Mouse (Mus musculus) brain, embryonic 14.5 days (tissue): ENCODE data around the gene Rasl10a. TPM values are rescaled to one million over a fixed set of nuclear protein-coding genes. Genes with fewer than 3 reads are reported as not detected.
A peak's percentile ranks its signal among the peaks of the same experiment; 100 is the strongest.

Experiments used
- DNase-seq: peaks from one replicate; pipeline ENCODE4 v3.0.0-alpha.2; 2011; ENCODE audit warnings: low read depth
- CTCF ChIP-seq: fragments of 200-500 bp; IDR thresholded peaks from 2 replicates; pipeline ENCODE4 v1.5.1; 2012; ENCODE audit warnings: inconsistent platforms, mild to moderate bottlenecking, moderate library complexity, borderline replicate concordance; ENCODE audit not compliant: insufficient read depth, insufficient read length; ENCODE audit errors: extremely low read depth
- POLR2A ChIP-seq: fragments of 200-500 bp; IDR thresholded peaks from 2 replicates; pipeline ENCODE4 v1.6.1; 2012; ENCODE audit warnings: mild to moderate bottlenecking, inconsistent platforms, borderline replicate concordance; ENCODE audit not compliant: poor library complexity, insufficient read depth, insufficient read length, severe bottlenecking; ENCODE audit errors: extremely low read depth
- polyA plus RNA-seq: library from polyadenylated mRNA; depleted of rRNA; stranded (reverse); fragments of >200 nt; gene quantifications from 2 replicates; pipeline ENCODE4 v1.2.3, GENCODE M21; 2012; rRNA removed

The Rasl10a gene
- 0.41 and 0.48 TPM in 2 replicates for polyA plus RNA-seq

DNA sequence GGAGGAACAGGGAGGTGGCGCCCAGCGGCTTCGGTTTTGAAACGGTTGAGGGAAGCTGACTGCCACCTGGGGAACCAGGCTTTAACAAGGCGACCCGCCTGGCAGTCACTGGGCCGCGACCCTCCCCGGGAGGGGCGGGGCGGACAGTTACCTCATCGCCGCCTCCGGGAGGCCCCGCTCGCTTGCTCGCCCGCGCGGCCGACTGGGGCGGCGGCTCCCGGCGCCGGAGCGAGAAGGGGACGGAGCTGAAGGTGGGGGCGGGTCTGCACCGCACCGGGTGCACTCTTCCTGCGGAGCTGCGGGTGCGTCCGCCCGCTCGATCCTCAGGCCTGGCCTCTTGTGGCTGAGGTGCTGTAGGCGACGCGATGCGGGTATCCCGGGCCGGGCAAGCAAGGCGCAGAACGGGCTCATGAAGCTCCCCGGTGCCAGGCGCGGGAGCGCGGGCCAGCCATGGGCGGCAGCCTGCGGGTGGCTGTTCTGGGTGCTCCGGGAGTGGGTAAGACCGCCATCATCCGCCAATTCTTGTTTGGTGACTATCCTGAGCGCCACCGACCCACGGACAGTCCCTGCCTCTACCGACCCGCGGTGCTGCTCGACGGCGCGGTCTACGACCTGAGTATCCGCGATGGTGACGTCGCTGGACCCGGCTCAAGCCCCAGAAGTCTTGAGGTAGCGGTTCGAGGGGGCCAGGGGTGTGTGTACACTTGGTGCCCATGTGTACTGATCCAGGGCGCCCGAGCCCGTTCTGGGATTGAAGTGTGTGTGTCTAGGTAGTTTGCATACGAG, at the start of gene Rasl10a:
TSS of gene Rasl10a (plus strand) at position 273 of the 786 bp plus-strand sequence.
- peak; percentile 18 for DNase-seq
- TF ChIP-seq CTCF (no peak), POLR2A (no peak)

DNA sequence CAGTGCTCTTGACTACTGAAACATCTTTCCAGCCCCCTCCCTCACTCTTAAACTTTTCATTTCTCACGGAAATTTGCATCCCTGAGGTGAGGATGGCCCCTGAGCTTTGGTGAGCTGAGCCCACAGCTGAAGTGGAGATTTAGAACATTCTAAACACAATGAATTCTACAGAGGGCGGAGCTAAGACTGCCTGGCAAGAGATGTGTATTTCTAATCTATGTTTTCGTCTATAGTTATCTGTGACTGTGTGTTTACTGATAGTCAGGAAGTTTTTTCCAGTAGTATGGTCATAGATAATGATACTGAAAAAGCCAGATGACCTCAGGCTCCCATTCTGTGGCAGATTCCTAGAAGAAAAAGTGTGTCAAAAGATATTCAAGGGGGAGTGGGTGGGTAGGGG, 49.1 kb upstream of the Rasl10a start:
- no peak for TF ChIP-seq POLR2A
- no peak for TF ChIP-seq CTCF

GRCm38 (mm10) chr11:5009354-5010074, 48.4 kb upstream of the Rasl10a start:
- TF ChIP-seq CTCF, result no peak
- TF ChIP-seq POLR2A, result no peak
- DNase-seq, result no peak

More for the DNA sequence above, 49.1 kb upstream of the Rasl10a start:
- DNase-seq, result no peak

- TF ChIP-seq CTCF (no peak), POLR2A (no peak)
- DNase-seq, result no peak
Measured at GRCm38 (mm10) chr11:5010205-5010604, 47.7 kb upstream of the Rasl10a start.

DNA sequence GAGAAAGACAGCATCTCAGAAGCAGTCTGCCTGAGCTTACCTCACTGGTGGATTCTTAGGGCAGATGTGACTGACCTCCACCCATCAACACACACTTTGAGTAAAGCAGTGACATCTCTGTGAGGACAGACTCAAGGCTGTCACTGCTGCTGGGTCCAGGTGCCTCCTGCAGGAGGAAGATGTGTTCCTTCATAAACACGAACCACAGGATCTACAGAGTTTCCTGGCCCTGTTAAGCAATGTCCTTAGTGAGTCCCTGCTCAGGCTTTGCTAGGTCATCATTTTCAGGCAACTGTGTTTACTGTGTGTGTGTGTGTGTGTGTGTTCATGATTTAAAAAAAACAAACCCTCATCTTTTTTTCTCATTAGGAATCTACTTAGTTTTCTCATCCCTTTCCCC, 46.4 kb upstream of the Rasl10a start:
- DNase-seq, result no peak
- TF ChIP-seq POLR2A (no peak), CTCF (no peak)

DNA sequence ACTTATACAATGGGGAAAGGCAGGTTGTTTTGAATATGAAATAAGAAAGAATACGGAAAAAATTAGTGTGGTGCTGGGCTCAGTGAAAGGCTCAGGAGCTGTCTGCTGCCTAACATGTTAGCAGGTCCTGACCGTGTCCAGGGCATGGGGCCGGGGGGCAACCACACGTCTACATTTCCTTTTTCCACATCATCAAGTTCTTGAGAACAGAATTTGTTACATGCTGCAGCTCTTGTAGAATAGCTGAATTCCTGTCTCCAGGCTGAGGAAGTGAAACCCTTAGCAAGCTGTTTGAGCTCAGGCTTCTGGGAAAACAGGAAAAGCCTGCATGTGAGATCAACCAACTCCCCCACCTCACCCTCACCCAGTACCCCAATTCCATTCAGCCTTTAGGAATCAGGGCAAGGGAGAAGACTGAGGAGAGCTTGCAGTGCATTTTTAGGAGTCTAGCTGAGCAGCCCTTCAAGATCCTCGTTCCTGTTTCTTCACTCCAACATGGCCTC, 45.7 kb upstream of the Rasl10a start:
- no peak for DNase-seq
- no peak for TF ChIP-seq CTCF
- TF ChIP-seq POLR2A, result no peak

DNA sequence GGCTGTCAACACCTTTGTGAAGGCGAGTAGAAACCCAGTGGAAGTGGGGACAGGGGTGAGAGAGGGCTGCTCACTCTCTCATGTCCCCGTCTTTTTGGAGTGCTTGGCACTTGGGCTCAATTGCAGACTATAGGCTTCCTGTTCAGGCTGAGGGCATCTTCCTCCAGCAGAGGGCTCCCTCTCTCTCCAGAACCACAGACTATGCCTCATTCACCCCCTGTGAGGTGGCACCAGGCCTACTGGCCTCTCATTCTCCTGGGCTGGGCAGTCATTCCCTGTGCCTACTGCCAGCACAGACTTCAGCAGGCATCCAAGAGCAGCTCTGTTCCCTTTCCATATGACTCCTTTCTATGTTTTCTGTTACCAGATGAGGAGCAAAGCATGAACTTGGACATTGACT, 42.2 kb upstream of the Rasl10a start:
- TF ChIP-seq POLR2A, result no peak
- TF ChIP-seq CTCF, result peak; percentile 65

GRCm38 (mm10) chr11:5016286-5016685, 41.6 kb upstream of the Rasl10a start:
- TF ChIP-seq CTCF, result no peak
- DNase-seq, result no peak

More for the DNA sequence above, 42.2 kb upstream of the Rasl10a start:
- peak; percentile 53 for DNase-seq

DNA sequence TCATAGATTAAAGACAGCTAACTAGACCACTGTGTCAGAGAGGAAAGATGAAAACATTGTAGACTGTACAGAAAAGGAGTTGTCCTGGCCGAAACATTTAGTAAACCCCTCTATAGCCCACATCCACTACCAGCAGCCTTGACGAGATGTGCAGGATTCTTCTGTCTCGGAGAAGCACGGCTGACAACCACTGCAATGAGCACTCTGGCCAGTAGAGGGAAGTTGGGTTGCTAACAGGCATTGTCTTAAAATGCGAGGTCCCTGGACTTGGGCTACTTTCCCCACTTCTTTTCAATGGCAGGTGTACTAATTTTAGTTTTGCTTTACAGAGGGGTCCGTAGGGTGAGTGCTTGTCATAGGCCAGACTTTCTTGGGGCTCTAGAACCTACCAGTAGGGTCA, 40.4 kb upstream of the Rasl10a start:
- no peak for DNase-seq
- TF ChIP-seq POLR2A, result no peak
- TF ChIP-seq CTCF, result peak; percentile 50; the same call in 1 of the 2 replicates

GRCm38 (mm10) chr11:5025108-5025507, 32.8 kb upstream of the Rasl10a start:
- DNase-seq, result no peak
- TF ChIP-seq POLR2A (no peak), CTCF (no peak)

DNA sequence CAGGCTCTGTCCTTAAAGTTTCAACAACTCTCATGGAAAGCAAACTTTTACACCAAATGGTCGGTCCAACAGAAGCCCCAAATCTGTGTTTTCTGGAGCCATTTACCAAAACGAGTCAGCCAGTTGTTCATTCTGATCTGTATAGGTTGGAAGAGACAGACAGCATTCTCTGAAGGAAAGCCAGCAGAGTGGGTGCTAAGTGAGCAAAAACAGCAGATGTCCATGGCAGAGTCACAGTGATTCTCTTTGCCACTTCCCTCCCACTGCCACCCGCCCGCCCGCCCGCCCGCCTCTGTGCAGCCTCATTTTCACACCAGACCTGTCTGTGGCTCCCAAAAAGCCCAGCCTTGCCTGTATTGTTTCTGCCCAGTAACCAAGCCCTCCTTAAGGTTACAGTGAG, 29.7 kb upstream of the Rasl10a start:
- DNase-seq, result peak; percentile 13
- TF ChIP-seq POLR2A, result no peak
- TF ChIP-seq CTCF, result no peak
